Mouse (Mus musculus) limb, embryonic 13.5 days (tissue): ENCODE results near the gene Nfya. TPM values are rescaled to one million over a fixed set of nuclear protein-coding genes. Genes with fewer than 3 reads are reported as not detected.

ENCODE experiments used
- ATAC-seq: fragments of 200-750 bp; cut with Nextera tagmentation; 2 replicates; pipeline ENCODE4 v1.8.0; 2017; ENCODE audit warnings: low read depth, moderate number of reproducible peaks, moderate TSS enrichment; ENCODE audit not compliant: low FRiP score
- H3K27ac ChIP-seq: fragments of 300-500 bp; sonication (generic); 2 replicates; pipeline ENCODE4 v1.5.1; 2015; ENCODE audit warnings: inconsistent platforms, mild to moderate bottlenecking, moderate library complexity
- H3K27me3 ChIP-seq: fragments of 300-500 bp; sonication (generic); 2 replicates; pipeline ENCODE4 v1.6.1; 2015; ENCODE audit warnings: mild to moderate bottlenecking, inconsistent platforms
- H3K36me3 ChIP-seq: fragments of 300-500 bp; sonication (generic); 2 replicates; pipeline ENCODE4 v1.6.1; 2015; ENCODE audit warnings: inconsistent platforms, mild to moderate bottlenecking, moderate library complexity
- H3K4me1 ChIP-seq: fragments of 300-500 bp; sonication (generic); 2 replicates; pipeline ENCODE4 v1.6.1; 2015; ENCODE audit warnings: inconsistent platforms
- H3K4me2 ChIP-seq: fragments of 300-500 bp; sonication (generic); replicated peaks from 2 replicates; pipeline ENCODE4 v1.6.1; 2015; ENCODE audit warnings: inconsistent platforms, mild to moderate bottlenecking, moderate library complexity
- H3K4me3 ChIP-seq: fragments of 300-500 bp; sonication (generic); 2 replicates; pipeline ENCODE4 v1.5.1; 2015; ENCODE audit warnings: moderate library complexity, mild to moderate bottlenecking, inconsistent platforms
- H3K9ac ChIP-seq: fragments of 300-500 bp; sonication (generic); 2 replicates; pipeline ENCODE4 v1.6.1; 2015; ENCODE audit warnings: mild to moderate bottlenecking, inconsistent platforms
- H3K9me3 ChIP-seq: fragments of 300-500 bp; sonication (generic); 2 replicates; pipeline ENCODE4 v1.6.1; 2016; ENCODE audit warnings: inconsistent platforms
- WGBS: fragments of 180-500 bp; shearing (Covaris S2); methylation state at CpG from one replicate; pipeline ENCODE4 v1.1.7; 2015; 5-methylcytosine and 5-hydroxymethylcytosine counted together
- polyA plus RNA-seq: library from polyadenylated mRNA; unstranded; fragments of >200 nt; fragmentation: Nextera tagmentation; extraction: Ambion mirVana; gene quantifications from 2 replicates; pipeline ENCODE4 v1.2.1, GENCODE M21; 2015

The Nfya gene
- polyA plus RNA-seq, 1 experiment from 2014 or later, result 16.7 TPM

GRCm38 (mm10) chr17:48379050-48379449 is 30.7 kb downstream of the Nfya start:
- H3K4me3 ChIP-seq, result no peak overlapping the region
- ATAC-seq, result no peak
- no peaks in the 10 kb centered on the region for H3K4me1 ChIP-seq
- H3K27me3 ChIP-seq, result no peaks in the 10 kb centered on the region
- no peaks in the 10 kb centered on the region; the same call in 1 of the 2 replicates for H3K9me3 ChIP-seq
- no peaks in the 10 kb centered on the region for H3K36me3 ChIP-seq
- H3K9ac ChIP-seq, result no peak overlapping the region
- no peak overlapping the region for H3K27ac ChIP-seq
- H3K4me2 ChIP-seq, result no peak overlapping the region

- no peak overlapping the region for H3K4me3 ChIP-seq
- WGBS, result 88% methylated on average over 1 of the region's 1 CpGs
- ATAC-seq, result no peak
These were observed 33.6 kb downstream of the Nfya start for GRCm38 (mm10) chr17:48376102-48376501.

GRCm38 (mm10) chr17:48372987-48373386 is 36.7 kb downstream of the Nfya start:
- Histone ChIP-seq H3K4me1 (no peaks in the 10 kb centered on the region), H3K4me2 (no peak overlapping the region), H3K9me3 (no peaks in the 10 kb centered on the region; the same call in 1 of the 2 replicates), H3K4me3 (no peak overlapping the region), H3K27ac (no peak overlapping the region), H3K36me3 (no peaks in the 10 kb centered on the region), H3K27me3 (no peaks in the 10 kb centered on the region), H3K9ac (no peak overlapping the region)
- no peak for ATAC-seq
- 82% methylated on average over 8 of the region's 8 CpGs for WGBS

More at GRCm38 (mm10) chr17:48376102-48376501, 33.6 kb downstream of the Nfya start:
- no peaks in the 10 kb centered on the region for H3K27me3 ChIP-seq
- no peaks in the 10 kb centered on the region for H3K36me3 ChIP-seq
- no peak overlapping the region for H3K27ac ChIP-seq
- no peak overlapping the region for H3K4me2 ChIP-seq
- H3K9ac ChIP-seq, result no peak overlapping the region
- no peaks in the 10 kb centered on the region for H3K4me1 ChIP-seq
- H3K9me3 ChIP-seq, result no peaks in the 10 kb centered on the region; the same call in 1 of the 2 replicates

- no peak overlapping the region for H3K4me3 ChIP-seq
- no peak overlapping the region for H3K4me2 ChIP-seq
- no peak overlapping the region for H3K9ac ChIP-seq
- H3K27ac ChIP-seq, result no peak overlapping the region
- H3K36me3 ChIP-seq, result no peaks in the 10 kb centered on the region
- H3K9me3 ChIP-seq, result no peaks in the 10 kb centered on the region; the same call in 1 of the 2 replicates
- no peaks in the 10 kb centered on the region for H3K4me1 ChIP-seq
- H3K27me3 ChIP-seq, result no peaks in the 10 kb centered on the region
- ATAC-seq, result no peak
These were observed 38.1 kb downstream of the Nfya start for GRCm38 (mm10) chr17:48371621-48372020.

- H3K4me2 ChIP-seq, result no peak overlapping the region
- WGBS, result 82% methylated on average over 5 of the region's 5 CpGs
- H3K4me3 ChIP-seq, result no peak overlapping the region
- peaks cover 14% of the 10 kb centered on the region for H3K4me1 ChIP-seq
- no peak for ATAC-seq
- H3K36me3 ChIP-seq, result no peaks in the 10 kb centered on the region
- H3K27ac ChIP-seq, result no peak overlapping the region
- no peaks in the 10 kb centered on the region for H3K9me3 ChIP-seq
- no peaks in the 10 kb centered on the region for H3K27me3 ChIP-seq
- H3K9ac ChIP-seq, result no peak overlapping the region
These were observed 42.9 kb downstream of the Nfya start for GRCm38 (mm10) chr17:48366806-48367205.

- Histone ChIP-seq H3K27me3 (no peaks in the 10 kb centered on the region), H3K9ac (no peak overlapping the region), H3K4me2 (no peak overlapping the region), H3K4me3 (no peak overlapping the region), H3K4me1 (peaks cover 14% of the 10 kb centered on the region), H3K9me3 (no peaks in the 10 kb centered on the region), H3K27ac (no peak overlapping the region), H3K36me3 (no peaks in the 10 kb centered on the region)
- WGBS, result 81% methylated on average over 9 of the region's 9 CpGs
- ATAC-seq, result no peak
These were observed 44.1 kb downstream of the Nfya start for GRCm38 (mm10) chr17:48365511-48366155.

GRCm38 (mm10) chr17:48363421-48363965 is 46.2 kb downstream of the Nfya start:
- no peaks in the 10 kb centered on the region for H3K36me3 ChIP-seq
- no peak overlapping the region for H3K9ac ChIP-seq
- WGBS, result 62% methylated on average over 6 of the region's 6 CpGs
- no peak overlapping the region for H3K4me2 ChIP-seq
- H3K27me3 ChIP-seq, result no peaks in the 10 kb centered on the region
- H3K27ac ChIP-seq, result no peak overlapping the region
- ATAC-seq, result no peak
- H3K9me3 ChIP-seq, result no peaks in the 10 kb centered on the region
- H3K4me1 ChIP-seq, result peaks cover 14% of the 10 kb centered on the region
- H3K4me3 ChIP-seq, result no peak overlapping the region

GRCm38 (mm10) chr17:48362966-48363365 is 46.7 kb downstream of the Nfya start:
- no peak overlapping the region for H3K4me3 ChIP-seq
- H3K27me3 ChIP-seq, result no peaks in the 10 kb centered on the region
- H3K27ac ChIP-seq, result no peak overlapping the region
- peaks cover 14% of the 10 kb centered on the region for H3K4me1 ChIP-seq
- no peak overlapping the region for H3K9ac ChIP-seq
- H3K9me3 ChIP-seq, result no peaks in the 10 kb centered on the region
- no peak overlapping the region for H3K4me2 ChIP-seq
- no peak for ATAC-seq
- whole genome bisulfite sequencing, result 78% methylated on average over 8 of the region's 8 CpGs
- H3K36me3 ChIP-seq, result no peaks in the 10 kb centered on the region

- Histone ChIP-seq H3K36me3 (no peaks in the 10 kb centered on the region), H3K4me1 (peaks cover 14% of the 10 kb centered on the region), H3K4me3 (no peak overlapping the region), H3K27me3 (no peaks in the 10 kb centered on the region), H3K4me2 (no peak overlapping the region), H3K27ac (no peak overlapping the region), H3K9ac (no peak overlapping the region), H3K9me3 (no peaks in the 10 kb centered on the region)
- 64% methylated on average over 3 of the region's 3 CpGs for WGBS
- no peak for ATAC-seq
These were observed 47.4 kb downstream of the Nfya start for GRCm38 (mm10) chr17:48362346-48362745.

GRCm38 (mm10) chr17:48360462-48360861 is 49.2 kb downstream of the Nfya start:
- WGBS, result 78% methylated on average over 4 of the region's 4 CpGs
- no peak overlapping the region for H3K4me3 ChIP-seq
- H3K27ac ChIP-seq, result no peak overlapping the region
- no peak overlapping the region for H3K4me2 ChIP-seq
- peaks cover 14% of the 10 kb centered on the region for H3K4me1 ChIP-seq
- no peaks in the 10 kb centered on the region for H3K9me3 ChIP-seq
- ATAC-seq, result no peak
- H3K9ac ChIP-seq, result no peak overlapping the region
- no peaks in the 10 kb centered on the region for H3K27me3 ChIP-seq
- H3K36me3 ChIP-seq, result no peaks in the 10 kb centered on the region

- Histone ChIP-seq H3K9ac (no peak within 1 kb of the TSS), H3K4me3 (no peak within 1 kb of the TSS), H3K4me2 (no peak within 1 kb of the TSS), H3K27ac (no peak within 1 kb of the TSS), H3K27me3 (no peaks in the 10 kb centered on the region), H3K4me1 (peaks cover 14% of the 10 kb centered on the region), H3K9me3 (no peaks in the 10 kb centered on the region), H3K36me3 (no peaks in the 10 kb centered on the region)
- no peak for ATAC-seq
- WGBS, result 73% methylated on average over 7 of the region's 7 CpGs
These were observed 50.1 kb downstream of the Nfya start, which contains the start of gene Treml1 for GRCm38 (mm10) chr17:48359616-48360015. Gene Treml1, plus strand, starts transcription at chr17:48359916.

- Histone ChIP-seq H3K27ac (no peak overlapping the region), H3K9ac (no peak overlapping the region), H3K36me3 (no peaks in the 10 kb centered on the region), H3K4me1 (peaks cover 5% of the 10 kb centered on the region), H3K4me2 (no peak overlapping the region), H3K4me3 (no peak overlapping the region), H3K9me3 (no peaks in the 10 kb centered on the region), H3K27me3 (no peaks in the 10 kb centered on the region)
- 49% methylated on average over 2 of the region's 2 CpGs for WGBS
- no peak for ATAC-seq
These were observed 51.8 kb downstream of the Nfya start for GRCm38 (mm10) chr17:48357892-48358291.

GRCm38 (mm10) chr17:48355822-48356221 is 53.9 kb downstream of the Nfya start:
- no peak overlapping the region for H3K4me3 ChIP-seq
- H3K27me3 ChIP-seq, result no peaks in the 10 kb centered on the region
- H3K4me1 ChIP-seq, result no peaks in the 10 kb centered on the region
- WGBS, result 89% methylated on average over 3 of the region's 3 CpGs
- H3K36me3 ChIP-seq, result no peaks in the 10 kb centered on the region
- no peak for ATAC-seq
- no peaks in the 10 kb centered on the region for H3K9me3 ChIP-seq
- no peak overlapping the region for H3K9ac ChIP-seq
- no peak overlapping the region for H3K4me2 ChIP-seq
- no peak overlapping the region for H3K27ac ChIP-seq
